Mouse (Mus musculus) embryo, embryonic 10 days (tissue): ENCODE measurements at regions not wholly inside any gene's neighbourhood (a gene's known extent, or its start where the extent isn't known, plus 50 kb on each side); places are given as distances from the start of the nearest gene placed in this dataset.
A peak's percentile ranks its signal among the peaks of the same experiment; 100 is the strongest.

Source experiments
- DNase-seq: peaks from one replicate; pipeline ENCODE4 v3.0.0-alpha.2; 2015; ENCODE audit warnings: low spot score

DNA sequence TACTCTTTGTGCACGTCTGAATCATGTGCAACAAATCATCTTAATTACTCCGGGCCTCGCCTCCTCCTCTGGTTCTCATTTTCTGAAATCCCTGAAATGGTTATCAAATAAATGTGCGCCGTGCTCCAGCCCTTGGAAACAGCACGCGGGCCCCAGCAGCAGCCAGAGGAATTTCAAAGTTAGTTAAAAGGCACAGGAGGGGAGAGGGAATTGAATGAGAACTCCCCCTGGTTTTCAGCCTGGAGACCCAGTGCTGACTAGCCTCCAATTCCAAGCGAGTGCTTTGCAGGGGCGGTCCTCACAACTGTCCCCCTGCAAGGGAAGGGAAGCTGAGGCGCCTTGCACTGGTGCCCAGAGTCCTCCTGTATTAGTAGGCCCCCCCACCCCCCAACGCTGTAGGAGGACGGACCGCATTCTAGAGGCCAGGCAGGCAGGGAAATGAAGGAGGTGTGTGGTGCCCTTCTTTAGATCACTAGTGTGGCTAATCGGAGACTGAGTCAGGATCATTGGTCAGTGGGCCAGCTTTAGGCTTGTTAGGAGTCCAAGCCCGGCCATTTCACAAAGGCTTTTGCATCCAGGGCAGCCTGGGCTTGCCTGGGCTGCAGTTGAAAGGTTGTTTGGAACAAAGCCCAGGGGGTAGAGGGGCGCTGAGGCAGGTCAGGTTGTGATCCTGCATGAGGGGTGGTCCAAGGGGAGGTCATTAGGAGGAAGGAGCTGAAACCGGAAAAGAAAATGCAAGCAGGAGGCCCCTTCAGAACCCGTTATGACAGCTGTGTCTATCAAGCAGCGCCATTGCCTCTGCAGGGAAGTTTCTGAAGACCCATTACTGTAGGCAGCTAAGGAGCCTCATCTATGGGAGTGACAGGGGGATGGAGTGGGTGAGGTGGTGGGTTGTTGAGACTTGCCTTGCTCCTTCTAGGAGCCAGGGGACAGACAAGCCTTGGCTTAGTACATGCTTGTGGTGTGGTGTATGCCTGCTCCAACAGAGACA is 80.3 kb upstream of the Igfbp7 start:
- DNase-seq: peak; percentile 49

DNA sequence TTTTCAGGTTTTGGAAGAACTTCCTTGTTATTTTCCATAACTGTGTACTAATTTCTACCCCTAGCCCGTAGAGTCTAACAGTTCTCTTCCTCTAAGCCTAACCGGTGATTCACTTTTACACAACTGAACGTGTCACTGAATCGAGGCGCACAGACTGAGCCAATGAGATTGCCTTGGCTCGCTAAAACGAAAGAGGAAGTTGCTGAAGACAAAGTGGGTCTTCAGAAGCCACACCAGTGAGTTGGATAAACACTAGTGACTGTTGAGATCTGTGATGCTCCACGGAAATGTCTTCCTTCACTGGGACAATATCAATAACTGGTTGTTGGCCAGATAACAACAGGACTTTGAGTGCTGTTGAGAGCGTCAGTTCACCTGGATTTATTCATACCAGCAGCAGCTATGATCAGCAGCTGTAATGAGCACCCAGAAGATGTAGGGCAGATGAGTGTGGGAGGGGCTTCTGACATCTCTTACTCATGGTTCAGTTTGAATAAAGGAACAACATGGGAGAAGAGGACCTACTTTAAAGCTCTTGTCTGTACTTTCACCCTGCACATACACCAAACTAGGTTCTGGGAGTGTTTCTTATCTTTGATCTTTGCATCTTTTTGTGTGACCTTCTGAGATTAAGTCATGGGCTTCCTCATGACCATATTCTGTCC is 75.3 kb upstream of the Igfbp7 start:
- no peak for DNase-seq

DNA sequence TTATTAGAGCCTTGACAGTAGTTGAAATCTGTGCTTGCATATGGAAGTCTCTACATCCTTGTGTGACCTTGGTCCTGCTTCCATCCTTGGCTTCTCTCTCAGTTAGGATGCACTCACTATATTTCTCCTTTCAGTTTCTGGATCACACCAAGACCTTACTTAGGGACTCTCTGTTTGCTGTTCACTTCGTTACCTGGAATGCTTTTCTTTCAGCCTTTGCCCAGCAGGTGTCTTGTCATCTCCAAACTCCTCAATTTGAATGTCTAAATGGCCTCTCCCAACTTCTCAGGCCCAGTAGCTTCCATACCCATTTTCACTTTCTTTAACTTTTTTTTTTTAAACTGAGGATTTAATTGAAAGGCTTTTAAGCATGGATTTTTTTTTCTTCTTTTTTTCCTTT is 74.0 kb upstream of the Igfbp7 start:
- DNase-seq: no peak

DNA sequence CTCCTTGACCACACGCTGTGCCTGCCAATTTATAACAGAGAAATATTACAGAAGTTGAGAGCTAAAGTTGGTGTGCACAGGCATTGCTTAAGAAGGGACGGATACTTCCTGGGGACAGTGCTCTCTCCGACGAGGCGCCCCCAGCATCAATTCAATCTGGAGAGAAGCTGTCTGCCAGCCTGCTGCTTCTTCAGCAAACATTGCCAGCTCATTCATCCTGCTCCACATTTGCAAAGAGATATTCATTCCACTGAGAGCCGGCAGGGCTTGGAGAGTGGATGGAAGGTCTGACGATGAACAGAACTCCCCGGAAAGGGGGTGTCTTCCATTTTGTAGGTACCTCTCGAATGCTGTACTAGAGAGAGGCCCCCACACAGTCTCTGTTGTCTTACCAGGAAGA is 70.0 kb upstream of the Igfbp7 start:
- DNase-seq: no peak

DNA sequence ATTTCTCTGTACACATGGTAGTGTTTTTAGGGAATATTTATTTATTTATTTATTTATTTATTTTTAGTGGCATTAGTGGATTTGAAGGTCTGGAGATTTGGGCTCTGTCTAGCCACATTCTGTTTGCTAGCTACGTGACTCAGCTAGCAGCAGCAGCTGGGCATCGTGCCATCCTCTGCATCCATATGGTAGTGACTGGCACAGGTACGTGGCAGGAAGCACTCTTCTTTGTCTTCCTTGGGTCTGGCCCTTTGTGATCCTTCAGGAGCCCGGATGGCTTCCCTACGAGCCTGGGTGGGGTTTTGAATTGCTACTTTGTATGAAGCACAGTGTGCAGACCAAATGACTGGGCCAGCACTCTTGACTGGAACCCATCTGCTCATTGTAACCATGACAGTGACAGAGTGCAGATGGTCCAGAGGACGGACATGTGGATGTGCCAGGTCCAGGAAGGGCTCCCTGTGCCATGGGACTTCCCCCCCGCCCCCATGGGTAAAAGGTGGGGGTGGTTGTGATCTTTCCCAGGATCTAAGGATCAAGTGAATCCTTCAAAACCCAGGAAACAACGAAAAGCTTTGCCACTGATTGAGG is 66.2 kb upstream of the Igfbp7 start:
- no peak for DNase-seq

GRCm38 (mm10) chr5:77469236-77469766 is 61.5 kb upstream of the Igfbp7 start:
- no peak for DNase-seq

- peak; percentile 58 for DNase-seq
These were observed 60.6 kb upstream of the Igfbp7 start for GRCm38 (mm10) chr5:77468467-77468866.

DNA sequence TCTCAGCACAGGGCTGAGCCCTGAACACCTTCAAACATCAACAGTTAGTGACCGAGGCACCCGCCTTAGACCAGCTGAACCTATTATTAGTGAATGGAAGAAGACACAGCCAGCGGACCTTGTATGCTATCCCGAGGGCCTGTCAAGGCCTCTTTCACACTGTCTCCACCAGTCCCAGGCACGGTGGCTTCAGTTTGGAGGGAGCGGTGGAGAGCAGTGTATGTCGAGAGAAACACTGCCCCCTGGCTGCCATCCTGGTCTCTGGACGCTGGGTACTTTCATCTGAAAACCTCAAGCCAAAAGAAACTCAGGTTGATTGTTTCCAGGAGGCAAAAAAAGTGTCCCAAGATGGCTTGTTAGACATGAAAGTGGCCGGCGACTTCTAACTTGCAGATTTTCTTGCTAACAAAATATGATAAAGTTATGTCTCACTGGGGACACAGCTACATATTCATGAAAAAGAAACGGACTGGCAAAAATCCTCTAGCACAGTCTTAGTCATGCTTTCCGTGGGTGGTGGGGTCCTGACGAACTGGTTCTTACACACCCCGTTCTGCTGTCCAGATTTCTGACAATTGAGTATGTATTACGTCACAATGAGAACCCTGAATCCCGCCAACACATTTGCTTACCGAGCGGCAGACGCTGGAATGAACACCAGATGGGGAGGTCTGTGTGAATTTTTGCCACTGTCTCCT is 57.2 kb upstream of the Igfbp7 start:
- DNase-seq: peak; percentile 70

DNA sequence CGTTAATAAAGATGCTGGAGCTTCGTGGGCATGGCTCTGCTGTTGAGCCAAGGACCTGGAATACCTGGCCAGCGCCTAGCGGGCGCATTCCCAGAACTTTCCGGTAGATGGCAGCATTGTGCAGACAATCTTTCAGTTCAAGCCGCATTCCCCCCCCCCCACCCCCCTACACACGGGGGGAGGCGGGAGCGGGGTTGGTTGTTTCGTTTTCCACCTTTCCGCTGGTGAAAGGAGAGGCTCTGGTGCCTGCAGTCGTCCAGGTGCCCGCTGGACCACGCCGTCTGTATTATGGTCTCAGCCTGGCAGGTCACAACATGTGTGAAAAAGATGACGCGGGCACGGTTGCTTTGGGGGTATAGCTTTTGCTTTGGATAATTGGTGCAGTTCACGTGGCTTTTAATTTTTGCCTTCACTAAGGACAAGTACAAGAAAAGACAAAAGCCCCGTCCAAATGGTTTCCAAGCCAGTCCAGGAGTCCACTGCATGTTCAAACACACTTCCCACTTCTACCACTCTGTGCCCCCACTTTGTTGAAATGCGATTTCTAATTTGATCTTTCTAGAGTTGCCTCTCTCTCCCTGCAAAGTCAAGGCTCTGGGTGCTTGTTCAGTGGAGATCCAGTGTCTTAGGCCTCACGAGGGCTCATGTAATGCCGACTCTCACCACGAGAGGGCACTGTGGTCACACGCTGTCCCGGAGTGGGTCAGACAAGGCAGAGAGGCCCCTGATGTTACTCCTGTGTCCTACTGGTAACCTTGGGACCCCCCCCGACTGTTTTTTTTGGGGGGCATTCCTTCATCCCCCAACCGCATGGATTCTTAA is 52.3 kb upstream of the Igfbp7 start:
- peak; percentile 97 for DNase-seq
